ENCODE assay signal across 14 mouse cellular contexts in genomic region chr16:92800845-92801244, GRCm38 (mm10). TPM values are rescaled to one million over a fixed set of nuclear protein-coding genes. Genes with fewer than 3 reads are reported as not detected.
DNase-seq lines count a peak whose midpoint lies in the region; ATAC-seq and TF ChIP-seq lines count a peak whose summit lies in the region.
"Had no signal": no experiment of that assay in that cellular context is flagged by ENCODE, and none has a peak within 500 bp of the region (broad histone marks: within the 10 kb centered on the region; RNA-seq: fewer than 3 reads in every experiment).

No protein-coding gene starts in this region.

- H3K4me1 ChIP-seq in thymus, adult 2 months (replicated peaks; ENCODE audit: control insufficient read depth, insufficient read depth, low read length), result peaks cover 55% of the 10 kb centered on the region
- H3K4me1 ChIP-seq in liver, postnatal 0 days (ENCODE audit: insufficient read depth), result peaks cover 27% of the 10 kb centered on the region
- no peaks in the 10 kb centered on the region for H3K4me1 ChIP-seq in hindbrain, postnatal 0 days (ENCODE audit: insufficient read depth, low read length)
- H3K4me1 ChIP-seq: intestine, embryonic 15.5 days had no signal

- no peaks in the 10 kb centered on the region for H3K27me3 ChIP-seq in thymus, adult 2 months (ENCODE audit: control insufficient read depth, insufficient read depth, low read length)
- no peaks in the 10 kb centered on the region for H3K27me3 ChIP-seq in liver, postnatal 0 days (ENCODE audit: insufficient read depth, low read length)
- no peaks in the 10 kb centered on the region for H3K27me3 ChIP-seq in hindbrain, postnatal 0 days (ENCODE audit: insufficient read depth, low read length)
- H3K27me3 ChIP-seq: intestine, embryonic 15.5 days had no signal

- no peak for TF ChIP-seq CTCF in thymus, adult 2 months (IDR thresholded peaks at IDR 0.05; ENCODE audit: borderline replicate concordance, control insufficient read depth, extremely low read depth, insufficient read depth, low read length, poor library complexity)
- TF ChIP-seq CTCF in liver, postnatal 0 days (IDR thresholded peaks at IDR 0.05; ENCODE audit: low read depth), result no peak
- no peak for TF ChIP-seq CTCF in hindbrain, postnatal 0 days (IDR thresholded peaks at IDR 0.05; ENCODE audit: low read depth)

- no peaks in the 10 kb centered on the region for H3K9me3 ChIP-seq in liver, postnatal 0 days (ENCODE audit: low read length)
- H3K9me3 ChIP-seq in hindbrain, postnatal 0 days (ENCODE audit: low read length), result 0 out of 2 replicates have a peak, but pooled peaks cover 3% of the 10 kb centered on the region
- H3K9me3 ChIP-seq: intestine, embryonic 15.5 days had no signal

- no peak overlapping the region for H3K4me3 ChIP-seq in thymus, adult 2 months (ENCODE audit: control insufficient read depth, insufficient read depth, low read length)
- no peak overlapping the region for H3K4me3 ChIP-seq in liver, postnatal 0 days (ENCODE audit: low read depth, low read length)
- no peak overlapping the region for H3K4me3 ChIP-seq in hindbrain, postnatal 0 days (ENCODE audit: low read length)
- H3K4me3 ChIP-seq: intestine, embryonic 15.5 days had no signal

- H3K36me3 ChIP-seq in thymus, adult 2 months (ENCODE audit: control insufficient read depth, insufficient read depth, low read length), result no peaks in the 10 kb centered on the region
- no peaks in the 10 kb centered on the region for H3K36me3 ChIP-seq in liver, postnatal 0 days (replicated peaks; ENCODE audit: insufficient read depth, low read length)
- no peaks in the 10 kb centered on the region for H3K36me3 ChIP-seq in hindbrain, postnatal 0 days (ENCODE audit: insufficient read depth, low read length)
- H3K36me3 ChIP-seq: intestine, embryonic 15.5 days had no signal

- no peak for DNase-seq in thymus, adult 2 months
- DNase-seq in thymus, adult 18-20 months, result no peak
- DNase-seq in liver, postnatal 0 days, result no peak
- no peak for DNase-seq in hindbrain, postnatal 0 days (ENCODE audit: low spot score)
- DNase-seq in gastrocnemius, postnatal 25 days, result no peak
- DNase-seq: adrenal gland, postnatal 25 days; cerebellum, adult 11-12 months; heart, postnatal 4 days; kidney, postnatal 4 days; lung, embryonic 14.5 days had no signal

- H3K9ac ChIP-seq in liver, postnatal 0 days (replicated peaks), result peak overlapping the region; percentile 34; the same call in 1 of the 2 replicates
- no peak overlapping the region for H3K9ac ChIP-seq in hindbrain, postnatal 0 days (replicated peaks; ENCODE audit: low read length)
- H3K9ac ChIP-seq: intestine, embryonic 15.5 days; lung, embryonic 14.5 days had no signal

- TF ChIP-seq EP300 in liver, postnatal 0 days (IDR thresholded peaks at IDR 0.05; ENCODE audit: low read depth), result no peak

- 19% methylated on average over 5 of the region's 5 CpGs for whole genome bisulfite sequencing in thymus, adult 2 months
- 26% methylated on average over 5 of the region's 5 CpGs for WGBS in liver, postnatal 0 days (ENCODE audit: insufficient replicate concordance)
- 92% methylated on average over 5 of the region's 5 CpGs for WGBS in hindbrain, postnatal 0 days

- H3K27ac ChIP-seq in thymus, adult 2 months (ENCODE audit: control insufficient read depth, insufficient read depth, low read length), result peak overlapping the region; percentile 96
- peak overlapping the region; percentile 78 for H3K27ac ChIP-seq in liver, postnatal 0 days (ENCODE audit: low read depth)
- no peak overlapping the region for H3K27ac ChIP-seq in hindbrain, postnatal 0 days
- H3K27ac ChIP-seq: intestine, embryonic 15.5 days had no signal

- TF ChIP-seq POLR2A in thymus, adult 2 months (IDR thresholded peaks at IDR 0.05; ENCODE audit: control insufficient read depth, extremely low read depth, insufficient read depth, low read length, poor library complexity), result no peak

- peak; percentile 46 for ATAC-seq in common myeloid progenitor, adult 5-6 weeks (replicated peaks; ENCODE audit: low read depth, poor library complexity, severe bottlenecking)
- no peak for ATAC-seq in liver, postnatal 0 days
- ATAC-seq in hindbrain, postnatal 0 days, result no peak
- ATAC-seq in CD4-positive, CD25-positive, alpha-beta regulatory T cell, adult 4 months, result no peak

- peak overlapping the region; percentile 64 for H3K4me2 ChIP-seq in liver, postnatal 0 days (ENCODE audit: low read depth, low read length)
- H3K4me2 ChIP-seq in hindbrain, postnatal 0 days (ENCODE audit: low read depth, low read length), result no peak overlapping the region
- H3K4me2 ChIP-seq: intestine, embryonic 15.5 days; lung, embryonic 14.5 days; midbrain, embryonic 11.5 days had no signal

RNA-seq across cellular contexts. Expression of gene Runx1, which starts 25.1 kb away (rescaled TPM):
- 87.4 and 128 TPM in 2 replicates for polyA plus RNA-seq in thymus, adult 2 months (2012; rRNA removed)
- total RNA-seq in common myeloid progenitor, adult 5-6 weeks (2017), result 78.7 and 92.4 TPM in 2 replicates
- 3.3 and 4.6 TPM in 2 replicates for polyA plus RNA-seq in liver, postnatal 0 days (2015; fragmentation: Nextera tagmentation; extraction: Ambion mirVana)
- total RNA-seq in hindbrain, postnatal 0 days (2014; rRNA removed), result 2.2 and 3.5 TPM in 2 replicates
- polyA plus RNA-seq in hindbrain, postnatal 0 days (2015; fragmentation: Nextera tagmentation; extraction: Ambion mirVana), result 1.1 and 1.3 TPM in 2 replicates
- 1 to 10 TPM; 2.5 to 2.9 TPM for total RNA-seq in gastrocnemius, postnatal 25 days (2021)
- polyA plus RNA-seq in CD4-positive, CD25-positive, alpha-beta regulatory T cell, adult 4 months (2017; shearing (Covaris generic)), result 10 to 100 TPM; 40.2 to 41.6 TPM
